Mouse (Mus musculus) T-cell, adult 2 months (primary cell): ENCODE results near the gene Adprh.

Source experiments
- DNase-seq: peaks from one replicate; pipeline ENCODE4 v3.0.0; 2022; ENCODE audit warnings: low spot score

Gene Adprh

GRCm38 (mm10) chr16:38442216-38442615 lies 10.3 kb downstream of the Adprh start:
- DNase-seq = no peak

DNA sequence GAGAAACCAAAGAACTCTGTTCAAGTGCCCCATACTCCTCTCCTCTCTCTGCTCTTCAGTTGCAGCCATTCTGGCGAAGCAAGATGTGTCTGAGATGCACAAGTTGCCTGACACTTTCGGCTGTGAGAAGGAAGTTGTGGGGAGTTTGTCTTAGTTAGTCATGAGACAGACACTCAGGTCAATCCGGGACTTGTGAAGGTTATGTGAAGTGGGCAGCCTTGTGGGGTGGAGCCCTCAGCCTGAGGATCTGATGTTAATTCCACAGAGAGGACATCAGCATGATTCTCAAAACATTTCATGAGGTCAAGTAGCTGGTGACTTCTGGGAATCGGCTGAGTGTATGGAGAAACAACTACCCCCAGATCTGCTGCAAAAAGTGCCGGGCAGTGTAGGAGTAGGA lies 10.9 kb downstream of the Adprh start:
- no peak for DNase-seq

- no peak for DNase-seq
These were observed 12.1 kb downstream of the Adprh start for GRCm38 (mm10) chr16:38440403-38440802.

- DNase-seq = no peak
These were observed 13.3 kb downstream of the Adprh start for GRCm38 (mm10) chr16:38439190-38439589.

GRCm38 (mm10) chr16:38434295-38434795 lies 18.2 kb downstream of the Adprh start:
- DNase-seq = no peak

DNA sequence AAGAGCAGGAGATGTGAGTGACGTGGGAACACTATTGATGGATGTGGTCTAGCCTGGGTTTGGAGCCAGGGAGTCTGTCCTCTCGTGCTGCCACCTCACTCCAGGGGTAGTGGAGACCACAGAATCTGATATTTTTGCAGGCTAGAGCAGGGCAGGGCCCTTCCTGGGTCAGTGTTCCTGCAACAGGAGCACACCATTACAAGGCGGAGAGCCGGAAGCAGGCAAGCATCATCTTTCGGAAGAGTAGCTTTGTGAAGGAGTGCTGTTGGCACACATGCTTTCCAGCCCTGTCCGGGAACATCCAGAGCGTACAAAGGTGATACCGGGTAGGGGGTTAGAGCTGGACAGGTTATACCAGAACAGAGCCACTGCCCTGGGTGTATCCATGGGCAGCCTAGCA lies 19.0 kb downstream of the Adprh start:
- DNase-seq = no peak

DNA sequence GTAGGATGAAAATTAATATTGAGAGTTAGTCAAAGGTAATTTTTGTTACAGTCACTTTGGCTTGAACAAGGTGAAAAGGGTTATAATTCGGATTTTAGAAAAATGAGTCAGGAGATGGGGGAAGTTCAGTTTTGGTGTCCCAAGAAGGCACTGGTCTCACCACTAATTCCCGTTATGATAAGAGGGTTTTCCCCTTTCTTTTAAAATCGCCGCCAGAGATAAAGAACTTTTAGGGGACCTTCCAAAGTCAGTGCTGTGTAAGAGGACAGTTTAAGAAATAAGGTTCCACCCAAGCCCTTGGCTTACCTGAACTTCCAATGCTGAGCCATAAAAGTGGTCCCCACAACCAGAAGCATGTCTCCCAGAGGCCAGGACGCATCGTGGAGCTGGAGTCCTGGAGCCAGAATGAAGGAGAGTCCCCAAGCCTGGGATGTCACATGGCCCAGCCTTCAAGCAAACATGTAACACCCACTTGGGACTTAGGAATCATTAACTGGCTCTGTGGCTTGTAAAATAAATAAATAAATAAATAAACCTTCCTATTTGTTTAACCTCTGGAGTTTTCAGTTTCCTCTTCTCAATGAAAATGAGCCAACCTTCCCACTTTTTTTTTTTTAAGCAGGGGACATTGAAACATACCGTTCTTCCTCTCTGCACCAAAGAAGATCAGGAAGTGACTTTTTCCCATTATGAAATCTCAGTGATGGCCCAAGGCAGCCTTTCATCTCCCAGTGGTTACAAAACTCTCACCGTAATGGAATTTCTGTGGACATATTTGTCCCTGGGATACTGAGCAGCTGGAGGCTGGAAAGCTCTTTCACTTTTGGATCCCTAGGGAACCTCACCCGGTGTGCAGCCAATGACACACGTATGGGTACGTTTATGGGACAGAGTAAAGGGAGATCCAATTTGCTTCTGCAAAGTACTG lies 19.7 kb downstream of the Adprh start, which contains the start of gene Pla1a:
Gene Pla1a, minus strand, starts transcription at position 648 of the 928 bp plus-strand sequence.
- no peak for DNase-seq

DNA sequence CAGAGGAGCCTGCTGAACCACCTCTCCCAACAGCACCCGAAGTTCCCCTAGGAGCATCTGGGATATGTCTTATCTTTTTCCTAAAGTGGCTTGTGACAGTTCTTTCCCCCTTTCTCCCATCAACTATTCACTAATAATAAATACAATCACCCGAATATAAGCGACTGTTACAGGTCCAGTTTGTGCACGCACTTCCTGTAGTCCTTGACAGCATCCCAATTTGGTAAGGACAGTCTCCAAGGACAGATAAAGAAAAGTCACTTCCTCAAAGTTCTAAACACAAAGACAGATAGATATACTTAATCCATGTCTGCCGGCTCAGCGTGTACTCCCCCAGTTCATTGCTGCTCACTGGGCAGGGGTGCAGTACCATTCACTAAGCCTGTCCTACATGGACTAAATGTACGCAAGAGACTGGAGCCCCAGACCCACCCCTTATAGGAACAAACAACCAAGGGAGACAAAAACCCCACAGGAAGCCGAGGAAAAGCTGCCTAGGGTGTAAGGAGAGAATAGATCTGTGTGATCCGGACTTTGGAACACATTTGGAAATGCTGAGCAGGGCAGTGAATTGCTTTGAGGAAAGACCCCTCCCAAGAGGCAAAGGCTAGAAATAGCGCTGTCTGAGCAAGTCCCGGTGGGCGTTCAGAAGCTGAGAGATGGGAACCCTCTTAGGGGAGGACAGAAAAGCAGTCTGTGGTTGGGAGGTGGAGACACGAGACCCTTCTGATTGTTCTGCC lies 20.9 kb downstream of the Adprh start:
- DNase-seq = no peak

- DNase-seq = no peak
These were observed 26.7 kb downstream of the Adprh start for GRCm38 (mm10) chr16:38425799-38426198.

DNA sequence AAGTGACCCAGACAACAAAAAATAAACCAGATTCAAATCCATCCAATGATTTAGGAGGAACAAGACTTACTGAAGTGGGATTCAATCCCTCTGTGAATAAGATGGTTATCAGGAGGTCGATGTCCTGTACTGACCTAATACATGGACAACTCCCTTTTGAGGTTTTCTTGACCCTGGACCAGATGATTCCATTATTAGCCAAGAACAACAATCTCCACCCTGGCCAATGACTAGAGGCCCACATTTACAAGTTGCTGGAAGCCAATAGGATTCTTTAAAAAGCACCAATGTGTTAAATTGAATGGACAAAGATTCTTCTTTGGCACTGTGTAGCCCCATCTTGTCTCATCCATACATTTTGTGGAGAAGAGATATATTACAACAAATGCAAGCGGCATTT lies 27.1 kb downstream of the Adprh start:
- no peak for DNase-seq

GRCm38 (mm10) chr16:38414953-38415352 lies 37.5 kb downstream of the Adprh start:
- DNase-seq = no peak

- no peak for DNase-seq
These were observed 44.1 kb downstream of the Adprh start for GRCm38 (mm10) chr16:38408416-38408815.

- DNase-seq = no peak
These were observed 44.9 kb downstream of the Adprh start for GRCm38 (mm10) chr16:38407584-38407983.

DNA sequence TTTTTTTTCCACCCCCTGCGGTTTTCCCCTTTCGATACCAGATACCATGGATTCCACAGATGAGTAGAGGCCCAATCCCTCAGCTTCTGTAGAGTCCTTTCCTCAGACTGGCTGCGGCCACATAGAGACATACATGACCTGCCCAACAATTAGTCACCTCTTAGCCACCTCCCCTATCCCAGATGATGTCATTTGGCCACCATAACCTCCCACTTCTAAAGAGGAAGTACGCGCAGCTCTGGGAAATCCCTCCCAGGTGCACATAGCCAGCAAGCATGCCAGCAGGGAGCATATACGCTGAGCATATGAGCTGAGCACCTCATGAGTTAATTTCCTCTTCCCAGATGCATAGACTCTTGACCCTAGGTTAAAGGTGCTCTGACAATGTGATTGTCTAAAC lies 45.8 kb downstream of the Adprh start:
- no peak for DNase-seq

DNA sequence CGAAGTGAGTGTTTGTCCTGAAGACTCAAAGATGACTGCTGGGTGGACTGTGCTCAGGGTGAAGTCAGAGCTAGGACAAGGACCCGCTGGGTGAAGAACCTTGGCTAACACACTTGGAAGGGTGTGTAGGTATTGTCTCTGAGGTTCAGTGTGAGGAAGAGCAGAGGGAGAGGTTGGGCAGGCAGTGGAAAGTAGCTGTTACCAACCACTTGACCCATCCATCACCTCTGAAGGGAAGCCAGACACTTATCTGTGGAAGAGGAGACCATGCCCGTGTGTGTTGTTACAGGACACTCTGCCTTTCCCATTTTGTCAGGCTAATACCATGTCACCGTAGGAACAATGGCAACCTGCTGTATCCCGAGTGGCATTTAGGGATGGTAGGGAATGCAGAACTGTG lies 46.2 kb downstream of the Adprh start:
- DNase-seq = no peak

GRCm38 (mm10) chr16:38403639-38404038 lies 48.9 kb downstream of the Adprh start:
- DNase-seq = peak; percentile 69

DNA sequence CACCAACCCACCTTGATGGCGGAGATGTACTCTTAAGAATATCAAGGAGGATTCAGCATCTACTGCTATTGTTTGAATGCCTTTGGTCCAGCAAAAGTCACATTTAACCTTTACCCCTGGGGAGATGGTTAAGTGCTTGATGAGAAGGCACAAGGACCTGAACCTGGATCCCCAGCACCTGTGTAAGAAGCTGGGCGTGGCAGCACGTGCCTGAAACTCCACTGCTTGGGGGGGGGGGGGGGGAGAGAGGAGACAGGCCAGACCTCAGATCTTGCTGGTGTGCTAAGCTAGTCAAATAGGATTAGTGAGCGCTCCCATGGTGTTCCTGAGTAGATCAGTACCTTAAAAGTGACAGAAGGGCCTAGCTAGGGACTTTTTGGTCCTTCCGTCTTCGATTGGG lies 51.0 kb downstream of the Adprh start:
- no peak for DNase-seq

GRCm38 (mm10) chr16:38400311-38400960 lies 52.1 kb downstream of the Adprh start:
- no peak for DNase-seq

DNA sequence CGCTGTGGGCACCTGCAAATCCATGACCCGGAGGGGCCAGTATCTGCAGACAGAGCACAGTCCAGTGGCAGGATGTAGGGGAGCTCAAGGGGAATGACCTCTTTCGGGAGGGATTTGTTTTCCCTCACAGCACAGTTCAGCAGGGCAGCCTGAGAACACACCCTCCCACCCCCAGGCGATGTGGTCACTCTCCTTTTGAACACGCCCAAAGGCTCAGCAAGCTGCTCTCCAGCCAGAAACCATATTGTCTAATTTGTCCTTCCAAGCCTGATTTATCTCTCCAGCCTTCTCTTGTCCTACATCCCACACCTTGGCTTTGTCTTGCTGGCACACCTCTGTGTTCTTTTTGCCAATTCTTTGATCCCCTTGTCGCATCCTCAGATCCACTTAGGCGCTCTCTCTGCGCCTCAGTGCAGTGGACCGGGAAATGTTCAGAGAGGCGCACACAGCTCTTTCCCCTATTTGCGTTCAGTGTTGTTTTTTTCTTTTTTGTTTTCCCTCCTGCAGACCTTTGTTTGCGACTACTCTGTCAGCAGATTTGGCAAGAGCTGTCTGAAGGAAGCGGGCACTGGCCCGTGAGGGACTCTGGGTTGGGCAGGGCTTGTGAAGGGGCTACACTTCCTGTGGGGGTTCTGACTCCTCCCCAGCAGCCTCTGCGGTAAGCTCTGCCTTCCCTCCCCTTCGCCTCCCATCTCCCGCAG lies 52.8 kb downstream of the Adprh start:
- DNase-seq = peak; percentile 20

GRCm38 (mm10) chr16:38399076-38399475 lies 53.4 kb downstream of the Adprh start:
- DNase-seq = no peak

DNA sequence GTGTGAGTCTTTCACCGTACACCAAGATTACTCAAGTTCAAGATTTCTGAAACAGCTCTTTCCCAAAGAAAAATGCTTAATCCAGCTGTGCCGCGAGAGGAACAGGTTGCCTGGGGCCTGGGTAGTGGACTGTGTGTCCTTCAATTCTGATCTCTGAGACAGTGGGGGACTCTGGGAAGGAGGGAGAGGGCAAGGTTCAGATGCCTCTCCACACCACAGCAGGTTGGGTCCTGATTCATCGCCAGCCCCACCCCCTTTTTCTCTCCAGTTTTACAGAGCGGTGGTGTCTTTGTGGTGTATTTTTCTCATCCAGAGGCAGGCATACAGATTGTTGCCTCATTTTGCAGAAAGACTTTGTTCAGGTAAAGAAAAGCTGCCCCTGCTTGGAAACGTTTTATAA lies 54.2 kb downstream of the Adprh start:
- no peak for DNase-seq

DNA sequence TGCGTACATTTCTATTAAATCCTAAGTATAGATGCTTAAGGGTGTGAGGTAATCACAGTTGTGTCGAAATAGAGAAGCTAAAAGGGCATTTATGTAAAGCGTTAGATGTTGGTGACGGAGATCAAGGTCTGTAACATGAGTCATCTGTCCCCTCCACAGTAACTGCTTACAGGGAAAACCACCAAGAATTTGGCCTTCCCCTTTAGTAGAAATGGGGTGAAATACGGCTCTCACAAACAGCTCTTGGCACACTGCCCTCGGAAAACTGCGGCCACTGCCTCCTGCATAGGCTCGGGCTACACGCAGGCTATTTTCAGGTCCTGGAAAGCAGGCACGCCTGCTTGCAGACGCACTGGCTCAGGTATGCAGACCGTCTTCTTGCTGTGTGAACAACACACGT lies 56.3 kb downstream of the Adprh start:
- DNase-seq = no peak
